Mouse (Mus musculus) forebrain, embryonic 12.5 days (tissue): ENCODE results near the gene Olfr967. TPM values are rescaled to one million over a fixed set of nuclear protein-coding genes. Genes with fewer than 3 reads are reported as not detected.
"Not testable (repeated sequence)": the region's sequence is repeated elsewhere in the genome, so short reads cannot be mapped to it uniquely, and the experiment has no call there.

Experiments
- ATAC-seq: fragments of 200-750 bp; cut with Nextera tagmentation; 2 replicates; pipeline ENCODE4 v1.8.0; 2017; ENCODE audit warnings: moderate TSS enrichment; ENCODE audit not compliant: low FRiP score
- H3K27ac ChIP-seq: fragments of 300-500 bp; sonication (generic); 2 replicates; pipeline ENCODE4 v1.5.1; 2016; ENCODE audit warnings: mild to moderate bottlenecking
- H3K27me3 ChIP-seq: fragments of 300-500 bp; sonication (generic); 2 replicates; pipeline ENCODE4 v1.6.1; 2016; ENCODE audit warnings: mild to moderate bottlenecking
- H3K36me3 ChIP-seq: fragments of 300-500 bp; sonication (generic); replicated peaks from 2 replicates; pipeline ENCODE4 v1.6.1; 2016; ENCODE audit warnings: mild to moderate bottlenecking
- H3K4me1 ChIP-seq: fragments of 300-500 bp; sonication (generic); 2 replicates; pipeline ENCODE4 v1.6.1; 2016
- H3K4me2 ChIP-seq: fragments of 300-500 bp; sonication (generic); 2 replicates; pipeline ENCODE4 v1.6.1; 2016; ENCODE audit warnings: mild to moderate bottlenecking, moderate library complexity
- H3K4me3 ChIP-seq: fragments of 300-500 bp; sonication (generic); replicated peaks from 2 replicates; pipeline ENCODE4 v1.5.1; 2016; ENCODE audit warnings: mild to moderate bottlenecking
- H3K9ac ChIP-seq: fragments of 300-500 bp; sonication (generic); 2 replicates; pipeline ENCODE4 v1.6.1; 2016; ENCODE audit warnings: mild to moderate bottlenecking
- H3K9me3 ChIP-seq: fragments of 300-500 bp; sonication (generic); 2 replicates; pipeline ENCODE4 v1.6.1; 2016
- WGBS: fragments of 180-500 bp; shearing (Covaris S2); methylation state at CpG from one replicate; pipeline ENCODE4 v1.1.7; 2016; 5-methylcytosine and 5-hydroxymethylcytosine counted together
- polyA plus RNA-seq: library from polyadenylated mRNA; unstranded; fragments of >200 nt; fragmentation: Nextera tagmentation; extraction: Ambion mirVana; gene quantifications from 2 replicates; pipeline ENCODE4 v1.2.1, GENCODE M21; 2016

The Olfr967 gene
- polyA plus RNA-seq = not detected in 2 replicates

GRCm38 (mm10) chr9:39745949-39746348 is at the start of gene Olfr967:
TSS of gene Olfr967 (plus strand) at chr9:39746249.
- ATAC-seq = no peak
- Histone ChIP-seq H3K27me3 (no peaks in the 10 kb centered on the region), H3K4me2 (no peak within 1 kb of the TSS), H3K9ac (no peak within 1 kb of the TSS), H3K36me3 (no peaks in the 10 kb centered on the region), H3K4me3 (no peak within 1 kb of the TSS), H3K9me3 (no peaks in the 10 kb centered on the region), H3K27ac (no peak within 1 kb of the TSS), H3K4me1 (no peaks in the 10 kb centered on the region)

GRCm38 (mm10) chr9:39701123-39701522 is 44.9 kb upstream of the Olfr967 start:
- not testable (repeated sequence) for H3K4me1 ChIP-seq, ATAC-seq, H3K27me3 ChIP-seq, H3K9ac ChIP-seq, H3K27ac ChIP-seq, H3K4me2 ChIP-seq, H3K36me3 ChIP-seq, H3K9me3 ChIP-seq, H3K4me3 ChIP-seq
- WGBS = 87% methylated on average over 8 of the region's 8 CpGs

GRCm38 (mm10) chr9:39707017-39707416 is 39.0 kb upstream of the Olfr967 start, which contains the start of gene Olfr149:
TSS of gene Olfr149 (minus strand) at chr9:39707117.
- Histone ChIP-seq H3K9me3 (no peaks in the 10 kb centered on the region), H3K4me1 (no peaks in the 10 kb centered on the region), H3K27me3 (no peaks in the 10 kb centered on the region), H3K9ac (no peak within 1 kb of the TSS), H3K4me3 (no peak within 1 kb of the TSS), H3K36me3 (no peaks in the 10 kb centered on the region), H3K27ac (no peak within 1 kb of the TSS), H3K4me2 (no peak within 1 kb of the TSS)
- no peak for ATAC-seq

DNA sequence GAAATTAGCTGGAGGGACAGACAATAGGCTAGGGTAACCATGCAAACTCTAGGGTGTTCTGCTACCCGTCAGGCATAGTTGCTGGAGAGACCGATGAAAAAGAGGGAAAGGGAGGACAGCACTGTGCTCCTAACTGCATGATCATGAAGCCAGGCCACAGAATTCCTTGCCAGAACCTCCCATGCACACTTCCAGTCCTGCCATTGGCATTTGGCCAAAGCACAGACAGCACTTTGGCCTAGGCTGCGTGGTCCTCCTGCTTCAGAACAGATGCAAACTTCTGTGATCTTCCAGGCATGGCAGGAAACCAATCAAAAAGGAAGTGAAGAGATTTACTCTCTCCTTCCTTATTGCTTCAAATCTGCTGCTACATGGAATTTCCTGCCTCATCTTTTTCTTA is 37.1 kb upstream of the Olfr967 start:
- ATAC-seq = no peak
- Histone ChIP-seq H3K27ac (no peak overlapping the region), H3K9ac (no peak overlapping the region), H3K9me3 (no peaks in the 10 kb centered on the region), H3K27me3 (no peaks in the 10 kb centered on the region), H3K4me3 (no peak overlapping the region), H3K36me3 (no peaks in the 10 kb centered on the region), H3K4me1 (no peaks in the 10 kb centered on the region), H3K4me2 (no peak overlapping the region)
- 81% methylated on average over 3 of the region's 3 CpGs for WGBS

DNA sequence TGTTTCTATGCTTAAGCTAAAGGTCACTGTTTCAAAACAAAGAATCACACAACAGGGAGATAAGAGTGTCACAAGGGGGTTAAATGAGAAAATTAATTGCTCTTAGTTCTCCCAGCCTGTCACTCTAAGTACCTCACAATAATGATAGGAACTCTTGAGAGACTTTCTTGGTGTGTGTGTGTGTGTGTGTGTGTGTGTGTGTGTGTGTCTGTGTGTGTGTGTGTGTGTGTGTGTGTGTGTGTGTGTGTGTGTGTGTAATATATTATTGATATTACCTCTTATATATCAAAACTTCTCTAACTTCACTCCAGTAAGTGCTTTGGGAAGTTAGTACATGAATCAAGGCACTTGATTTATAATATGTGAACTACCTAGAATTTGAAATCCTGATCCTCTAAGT is 35.0 kb upstream of the Olfr967 start, which contains the start of gene Olfr965:
Gene Olfr965 (plus strand): TSS at position 301 of the 400 bp plus-strand sequence.
- no peak within 1 kb of the TSS for H3K4me3 ChIP-seq
- no peak within 1 kb of the TSS for H3K27ac ChIP-seq
- H3K4me1 ChIP-seq = no peaks in the 10 kb centered on the region
- no peaks in the 10 kb centered on the region for H3K9me3 ChIP-seq
- H3K9ac ChIP-seq = no peak within 1 kb of the TSS
- ATAC-seq = no peak
- H3K27me3 ChIP-seq = no peaks in the 10 kb centered on the region
- H3K4me2 ChIP-seq = no peak within 1 kb of the TSS
- H3K36me3 ChIP-seq = no peaks in the 10 kb centered on the region

DNA sequence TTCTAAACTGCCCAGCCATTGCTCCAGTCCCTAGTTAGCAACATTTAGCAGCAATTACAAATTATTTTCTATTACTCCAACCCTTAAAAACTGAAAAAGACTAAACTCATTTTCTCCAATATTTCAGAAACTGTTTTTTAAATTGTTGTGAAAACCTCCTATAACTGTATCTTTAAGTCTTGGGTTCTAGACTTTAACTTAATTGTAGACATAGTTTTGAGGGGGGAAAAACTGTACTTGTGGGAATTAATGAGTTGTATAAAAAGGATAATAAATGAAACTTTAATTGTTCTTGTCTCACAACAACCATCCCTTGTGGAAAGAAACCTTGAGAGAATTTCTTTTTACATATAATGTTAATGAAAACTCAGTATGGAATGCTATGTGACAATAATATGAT is 15.4 kb upstream of the Olfr967 start, which contains the start of gene Olfr150:
Gene Olfr150 (plus strand): TSS at position 301 of the 400 bp plus-strand sequence.
- Histone ChIP-seq H3K4me3 (no peak within 1 kb of the TSS), H3K4me2 (no peak within 1 kb of the TSS), H3K4me1 (no peaks in the 10 kb centered on the region), H3K9me3 (no peaks in the 10 kb centered on the region), H3K27ac (no peak within 1 kb of the TSS), H3K36me3 (no peaks in the 10 kb centered on the region), H3K27me3 (no peaks in the 10 kb centered on the region), H3K9ac (no peak within 1 kb of the TSS)
- no peak for ATAC-seq

DNA sequence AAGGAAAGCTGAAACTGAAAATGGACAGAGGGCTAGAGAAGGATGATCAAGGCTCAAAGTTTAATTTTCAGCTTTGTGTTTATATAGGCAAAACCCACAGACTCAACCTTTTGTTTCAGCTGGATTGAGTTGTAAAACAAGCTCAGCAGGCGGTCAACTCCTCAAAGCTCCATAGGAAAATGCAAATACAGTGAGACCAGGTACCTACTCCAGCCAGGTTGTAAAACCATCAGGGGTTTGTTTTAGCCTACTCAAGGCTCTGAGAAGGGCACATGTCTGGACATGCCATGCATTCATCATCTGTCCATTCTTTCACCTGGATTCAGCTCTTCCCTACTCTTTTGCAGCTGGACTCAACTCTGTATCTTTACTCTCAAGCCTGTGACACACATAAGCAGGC is 5.3 kb upstream of the Olfr967 start:
- Histone ChIP-seq H3K36me3 (no peaks in the 10 kb centered on the region), H3K4me1 (no peaks in the 10 kb centered on the region), H3K9me3 (no peaks in the 10 kb centered on the region), H3K4me2 (no peak overlapping the region), H3K9ac (no peak overlapping the region), H3K27ac (no peak overlapping the region), H3K27me3 (no peaks in the 10 kb centered on the region), H3K4me3 (no peak overlapping the region)
- 81% methylated on average over 1 of the region's 1 CpGs for WGBS
- ATAC-seq = no peak

GRCm38 (mm10) chr9:39746428-39746827 is 379 bp downstream of the Olfr967 start:
- WGBS = 83% methylated on average over 1 of the region's 1 CpGs
- Histone ChIP-seq H3K9me3 (no peaks in the 10 kb centered on the region), H3K4me2 (no peak overlapping the region), H3K27me3 (no peaks in the 10 kb centered on the region), H3K4me3 (no peak overlapping the region), H3K4me1 (no peaks in the 10 kb centered on the region), H3K9ac (no peak overlapping the region), H3K27ac (no peak overlapping the region), H3K36me3 (no peaks in the 10 kb centered on the region)
- no peak for ATAC-seq

GRCm38 (mm10) chr9:39783153-39783552 is 37.1 kb downstream of the Olfr967 start, which contains the start of gene Olfr968:
TSS of gene Olfr968 (minus strand) at chr9:39783253.
- H3K4me2 ChIP-seq = no peak within 1 kb of the TSS
- no peaks in the 10 kb centered on the region for H3K4me1 ChIP-seq
- no peak within 1 kb of the TSS for H3K4me3 ChIP-seq
- no peaks in the 10 kb centered on the region for H3K27me3 ChIP-seq
- H3K9me3 ChIP-seq = no peaks in the 10 kb centered on the region
- H3K36me3 ChIP-seq = no peaks in the 10 kb centered on the region
- ATAC-seq = no peak
- H3K9ac ChIP-seq = no peak within 1 kb of the TSS
- H3K27ac ChIP-seq = no peak within 1 kb of the TSS
- 89% methylated on average over 1 of the region's 1 CpGs for WGBS

DNA sequence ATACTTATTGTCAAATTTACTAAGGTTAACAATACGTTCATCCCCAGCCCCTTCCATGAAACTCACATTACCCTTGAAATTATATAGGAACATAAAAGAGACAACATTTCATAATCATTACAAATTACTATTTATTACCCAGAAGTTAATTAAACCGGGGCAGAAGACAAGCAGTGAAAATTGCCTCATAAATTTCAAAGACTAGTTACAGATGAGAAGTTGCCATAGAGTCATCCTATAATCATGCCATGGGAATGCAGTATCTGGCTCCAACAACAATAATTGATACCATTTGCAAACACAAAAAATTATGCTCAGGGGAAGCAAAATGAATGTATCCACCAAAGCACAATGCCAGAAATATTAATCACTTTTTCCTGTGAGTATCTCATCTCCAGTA is 44.5 kb downstream of the Olfr967 start, which contains the start of gene Olfr969:
Gene Olfr969 (plus strand): TSS at position 388 of the 400 bp plus-strand sequence.
- Histone ChIP-seq H3K27me3 (no peaks in the 10 kb centered on the region), H3K4me1 (no peaks in the 10 kb centered on the region), H3K9ac (no peak within 1 kb of the TSS), H3K36me3 (no peaks in the 10 kb centered on the region), H3K4me2 (no peak within 1 kb of the TSS), H3K4me3 (no peak within 1 kb of the TSS), H3K9me3 (no peaks in the 10 kb centered on the region), H3K27ac (no peak within 1 kb of the TSS)
- 80% methylated on average over 2 of the region's 2 CpGs for WGBS
- ATAC-seq = no peak

Other genes starting within 250 kb of the Olfr967 start
- 0.13 TPM in 1 of 2 replicates, not detected in the other for gene Olfr957, start 230.4 kb upstream of the Olfr967 start, polyA plus RNA-seq
- gene Olfr958, start 192.2 kb upstream of the Olfr967 start, polyA plus RNA-seq = not detected in 2 replicates
- not detected in 2 replicates for gene Olfr959, start 170.7 kb upstream of the Olfr967 start, polyA plus RNA-seq
- 23.6 and 24.7 TPM in 2 replicates for gene AW551984, start 141.8 kb upstream of the Olfr967 start, polyA plus RNA-seq
- not detected in 2 replicates for gene Olfr148, start 135.6 kb upstream of the Olfr967 start, polyA plus RNA-seq
- not detected in 2 replicates for gene Olfr960, start 124.9 kb upstream of the Olfr967 start, polyA plus RNA-seq
- not detected in 2 replicates for gene Olfr961, start 101.2 kb upstream of the Olfr967 start, polyA plus RNA-seq
- gene Olfr963, start 79.0 kb upstream of the Olfr967 start, polyA plus RNA-seq = not detected in 2 replicates
- gene Olfr149, start 39.1 kb upstream of the Olfr967 start, polyA plus RNA-seq = not detected in 2 replicates
- gene Olfr965, start 34.9 kb upstream of the Olfr967 start, polyA plus RNA-seq = not detected in 2 replicates
- not detected in 2 replicates for gene Olfr150, start 15.3 kb upstream of the Olfr967 start, polyA plus RNA-seq
- gene Olfr968, start 37.0 kb downstream of the Olfr967 start, polyA plus RNA-seq = not detected in 2 replicates
- not detected in 2 replicates for gene Olfr969, start 44.7 kb downstream of the Olfr967 start, polyA plus RNA-seq
- not detected in 2 replicates for gene Olfr970, start 62.6 kb downstream of the Olfr967 start, polyA plus RNA-seq
- not detected in 2 replicates for gene Olfr971, start 90.6 kb downstream of the Olfr967 start, polyA plus RNA-seq
- gene Olfr972, start 120.2 kb downstream of the Olfr967 start, polyA plus RNA-seq = not detected in 2 replicates
- gene Olfr229, start 161.1 kb downstream of the Olfr967 start, polyA plus RNA-seq = not detected in 2 replicates
- gene Olfr974, start 191.3 kb downstream of the Olfr967 start, polyA plus RNA-seq = not detected in 2 replicates
- gene Olfr975, start 205.8 kb downstream of the Olfr967 start, polyA plus RNA-seq = 0.06 TPM in 1 of 2 replicates, not detected in the other
- gene Olfr976, start 214.9 kb downstream of the Olfr967 start, polyA plus RNA-seq = not detected in 2 replicates
- gene Olfr978, start 245.9 kb downstream of the Olfr967 start, polyA plus RNA-seq = not detected in 2 replicates